Mouse (Mus musculus): ENCODE results near the gene Gm37240. TPM values are rescaled to one million over a fixed set of nuclear protein-coding genes. Genes with fewer than 3 reads are reported as not detected.

Gm37240 gene
- total RNA-seq, 1 experiment, result 1.2 TPM

- TF ChIP-seq ZNF384 (IDR thresholded peaks at IDR 0.05; ENCODE audit: low read depth, low read length) (no peak), ZC3H11A (IDR thresholded peaks at IDR 0.05; ENCODE audit: borderline replicate concordance, low read depth, low read length) (no peak), CHD2 (IDR thresholded peaks at IDR 0.05; ENCODE audit: low read depth, low read length) (no peak), MAFK (IDR thresholded peaks at IDR 0.05; ENCODE audit: insufficient read depth, low read depth, low read length) (no peak), HCFC1 (IDR thresholded peaks at IDR 0.05; ENCODE audit: borderline replicate concordance, insufficient read depth, low read length) (no peak)
- in situ Hi-C loops (cut with MboI; ENCODE audit: low sequenced_read_pairs in 2 of 2, unreplicated experiment in 2 of 2), result no loop called here
Measured at GRCm38 (mm10) chr3:84988880-84989279, 898.4 kb downstream of the Gm37240 start.

GRCm38 (mm10) chr3:84985121-84985625 lies 902.1 kb downstream of the Gm37240 start:
- Histone ChIP-seq H3K27ac (ENCODE audit: insufficient read depth, low read depth, low read length, poor library complexity, severe bottlenecking) (no peak overlapping the region), H3K36me3 (ENCODE audit: control insufficient read depth, insufficient read depth, low read length, poor library complexity, severe bottlenecking) (no peaks in the 10 kb centered on the region), H3K9ac (ENCODE audit: insufficient read depth, low read depth, low read length, poor library complexity, severe bottlenecking) (no peak overlapping the region), H3K4me1 (ENCODE audit: control insufficient read depth in 2 of 2, insufficient read depth in 2 of 2, low read length in 2 of 2, poor library complexity in 1 of 2) (no peaks in the 10 kb centered on the region), H3K4me3 (ENCODE audit: insufficient read depth in 1 of 2, low read depth in 1 of 2, low read length in 2 of 2, poor library complexity in 1 of 2, severe bottlenecking in 1 of 2) (no peak overlapping the region), H3K9me3 (ENCODE audit: control insufficient read depth, insufficient read depth, low read depth, low read length) (no peaks in the 10 kb centered on the region)
- in situ Hi-C loops (cut with MboI; ENCODE audit: low sequenced_read_pairs in 2 of 2, unreplicated experiment in 2 of 2), result no loop called here
- DNase-seq (ENCODE audit: low read depth, low spot score), result no peak
- TF ChIP-seq ZNF384 (IDR thresholded peaks at IDR 0.05; ENCODE audit: low read depth, low read length), result no peak
- TF ChIP-seq CHD2 (IDR thresholded peaks at IDR 0.05; ENCODE audit: low read depth, low read length), result no peak
- TF ChIP-seq HCFC1 (IDR thresholded peaks at IDR 0.05; ENCODE audit: borderline replicate concordance, insufficient read depth, low read length), result no peak
- TF ChIP-seq ZC3H11A (IDR thresholded peaks at IDR 0.05; ENCODE audit: borderline replicate concordance, low read depth, low read length), result no peak
- TF ChIP-seq MAFK (IDR thresholded peaks at IDR 0.05; ENCODE audit: insufficient read depth, low read depth, low read length), result no peak

More at GRCm38 (mm10) chr3:84988880-84989279, 898.4 kb downstream of the Gm37240 start:
- Histone ChIP-seq H3K9ac (ENCODE audit: insufficient read depth, low read depth, low read length, poor library complexity, severe bottlenecking) (no peak overlapping the region), H3K27ac (ENCODE audit: insufficient read depth, low read depth, low read length, poor library complexity, severe bottlenecking) (no peak overlapping the region), H3K4me1 (ENCODE audit: control insufficient read depth in 2 of 2, insufficient read depth in 2 of 2, low read length in 2 of 2, poor library complexity in 1 of 2) (no peaks in the 10 kb centered on the region), H3K9me3 (ENCODE audit: control insufficient read depth, insufficient read depth, low read depth, low read length) (no peaks in the 10 kb centered on the region), H3K36me3 (ENCODE audit: control insufficient read depth, insufficient read depth, low read length, poor library complexity, severe bottlenecking) (no peaks in the 10 kb centered on the region), H3K4me3 (ENCODE audit: insufficient read depth in 1 of 2, low read depth in 1 of 2, low read length in 2 of 2, poor library complexity in 1 of 2, severe bottlenecking in 1 of 2) (no peak overlapping the region)
- no peak for DNase-seq (ENCODE audit: low read depth, low spot score)

GRCm38 (mm10) chr3:84982688-84983087 lies 904.6 kb downstream of the Gm37240 start:
- no peaks in the 10 kb centered on the region for H3K4me1 ChIP-seq (ENCODE audit: control insufficient read depth in 2 of 2, insufficient read depth in 2 of 2, low read length in 2 of 2, poor library complexity in 1 of 2)
- no peak overlapping the region for H3K9ac ChIP-seq (ENCODE audit: insufficient read depth, low read depth, low read length, poor library complexity, severe bottlenecking)
- in situ Hi-C loops (cut with MboI; ENCODE audit: low sequenced_read_pairs in 2 of 2, unreplicated experiment in 2 of 2), result no loop called here
- peaks cover 1% of the 10 kb centered on the region for H3K36me3 ChIP-seq (ENCODE audit: control insufficient read depth, insufficient read depth, low read length, poor library complexity, severe bottlenecking)
- H3K9me3 ChIP-seq (ENCODE audit: control insufficient read depth, insufficient read depth, low read depth, low read length), result no peaks in the 10 kb centered on the region
- DNase-seq (ENCODE audit: low read depth, low spot score), result no peak
- H3K27ac ChIP-seq (ENCODE audit: insufficient read depth, low read depth, low read length, poor library complexity, severe bottlenecking), result no peak overlapping the region
- TF ChIP-seq MAFK (IDR thresholded peaks at IDR 0.05; ENCODE audit: insufficient read depth, low read depth, low read length) (no peak), CHD2 (IDR thresholded peaks at IDR 0.05; ENCODE audit: low read depth, low read length) (no peak), ZNF384 (IDR thresholded peaks at IDR 0.05; ENCODE audit: low read depth, low read length) (no peak), ZC3H11A (IDR thresholded peaks at IDR 0.05; ENCODE audit: borderline replicate concordance, low read depth, low read length) (no peak), HCFC1 (IDR thresholded peaks at IDR 0.05; ENCODE audit: borderline replicate concordance, insufficient read depth, low read length) (no peak)
- H3K4me3 ChIP-seq (ENCODE audit: insufficient read depth in 1 of 2, low read depth in 1 of 2, low read length in 2 of 2, poor library complexity in 1 of 2, severe bottlenecking in 1 of 2), result no peak overlapping the region

GRCm38 (mm10) chr3:84980158-84980557 lies 907.2 kb downstream of the Gm37240 start:
- H3K9ac ChIP-seq (ENCODE audit: insufficient read depth, low read depth, low read length, poor library complexity, severe bottlenecking), result no peak overlapping the region
- H3K36me3 ChIP-seq (ENCODE audit: control insufficient read depth, insufficient read depth, low read length, poor library complexity, severe bottlenecking), result peaks cover 6% of the 10 kb centered on the region
- H3K4me1 ChIP-seq (ENCODE audit: control insufficient read depth in 2 of 2, insufficient read depth in 2 of 2, low read length in 2 of 2, poor library complexity in 1 of 2), result no peaks in the 10 kb centered on the region
- no peaks in the 10 kb centered on the region for H3K9me3 ChIP-seq (ENCODE audit: control insufficient read depth, insufficient read depth, low read depth, low read length)
- no peak overlapping the region for H3K4me3 ChIP-seq (ENCODE audit: insufficient read depth in 1 of 2, low read depth in 1 of 2, low read length in 2 of 2, poor library complexity in 1 of 2, severe bottlenecking in 1 of 2)
- in situ Hi-C loops (cut with MboI; ENCODE audit: low sequenced_read_pairs in 2 of 2, unreplicated experiment in 2 of 2), result no loop called here
- no peak for TF ChIP-seq HCFC1 (IDR thresholded peaks at IDR 0.05; ENCODE audit: borderline replicate concordance, insufficient read depth, low read length)
- DNase-seq (ENCODE audit: low read depth, low spot score), result no peak
- H3K27ac ChIP-seq (ENCODE audit: insufficient read depth, low read depth, low read length, poor library complexity, severe bottlenecking), result no peak overlapping the region

GRCm38 (mm10) chr3:84978676-84979075 lies 908.6 kb downstream of the Gm37240 start:
- TF ChIP-seq ZNF384 (IDR thresholded peaks at IDR 0.05; ENCODE audit: low read depth, low read length), result no peak
- no peak for TF ChIP-seq MAFK (IDR thresholded peaks at IDR 0.05; ENCODE audit: insufficient read depth, low read depth, low read length)
- no peak for TF ChIP-seq CHD2 (IDR thresholded peaks at IDR 0.05; ENCODE audit: low read depth, low read length)
- TF ChIP-seq HCFC1 (IDR thresholded peaks at IDR 0.05; ENCODE audit: borderline replicate concordance, insufficient read depth, low read length), result no peak
- no peak for TF ChIP-seq ZC3H11A (IDR thresholded peaks at IDR 0.05; ENCODE audit: borderline replicate concordance, low read depth, low read length)
- H3K4me3 ChIP-seq (ENCODE audit: insufficient read depth in 1 of 2, low read depth in 1 of 2, low read length in 2 of 2, poor library complexity in 1 of 2, severe bottlenecking in 1 of 2), result no peak overlapping the region
- DNase-seq (ENCODE audit: low read depth, low spot score), result no peak
- 0 out of 4 replicates have a peak, but pooled peaks cover 0 to 2% of the 10 kb centered on the region in 2 experiments for H3K4me1 ChIP-seq (ENCODE audit: control insufficient read depth in 2 of 2, insufficient read depth in 2 of 2, low read length in 2 of 2, poor library complexity in 1 of 2)
- in situ Hi-C loops (cut with MboI; ENCODE audit: low sequenced_read_pairs in 2 of 2, unreplicated experiment in 2 of 2), result no loop called here
- peaks cover 9% of the 10 kb centered on the region for H3K36me3 ChIP-seq (ENCODE audit: control insufficient read depth, insufficient read depth, low read length, poor library complexity, severe bottlenecking)
- no peak overlapping the region for H3K27ac ChIP-seq (ENCODE audit: insufficient read depth, low read depth, low read length, poor library complexity, severe bottlenecking)
- H3K9me3 ChIP-seq (ENCODE audit: control insufficient read depth, insufficient read depth, low read depth, low read length), result no peaks in the 10 kb centered on the region
- no peak overlapping the region for H3K9ac ChIP-seq (ENCODE audit: insufficient read depth, low read depth, low read length, poor library complexity, severe bottlenecking)

Data from ES-E14 (cell line).